Mouse (Mus musculus) thymus, postnatal 4 days (tissue): ENCODE measurements around the gene Cyfip2.
A peak's percentile ranks its signal among the peaks of the same experiment; 100 is the strongest.
"Not testable (repeated sequence)": the region's sequence is repeated elsewhere in the genome, so short reads cannot be mapped to it uniquely, and the experiment has no call there.

ENCODE experiments used
- DNase-seq: peaks from one replicate; pipeline ENCODE4 v3.0.0; 2021

The Cyfip2 gene

DNA sequence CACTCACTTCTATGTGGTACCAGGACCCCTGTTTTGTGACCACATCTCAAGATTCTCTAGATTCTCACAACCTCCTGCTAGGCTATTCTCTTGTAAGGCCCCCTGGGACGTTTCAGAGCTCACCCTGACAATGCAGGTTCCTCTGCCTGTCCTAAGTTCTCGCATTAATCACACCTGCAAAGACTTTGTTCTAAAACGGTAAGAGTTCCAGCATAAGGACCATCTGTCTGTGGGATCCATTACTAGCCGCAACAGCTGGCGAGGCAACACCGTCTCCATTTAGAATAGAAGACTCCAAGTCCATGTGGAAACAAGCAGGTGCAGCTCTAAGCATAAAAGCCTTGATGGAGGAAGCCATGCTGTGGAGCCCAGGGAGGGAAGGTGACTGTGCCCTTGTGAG lies 82.5 kb downstream of the Cyfip2 start:
- DNase-seq, result no peak

DNA sequence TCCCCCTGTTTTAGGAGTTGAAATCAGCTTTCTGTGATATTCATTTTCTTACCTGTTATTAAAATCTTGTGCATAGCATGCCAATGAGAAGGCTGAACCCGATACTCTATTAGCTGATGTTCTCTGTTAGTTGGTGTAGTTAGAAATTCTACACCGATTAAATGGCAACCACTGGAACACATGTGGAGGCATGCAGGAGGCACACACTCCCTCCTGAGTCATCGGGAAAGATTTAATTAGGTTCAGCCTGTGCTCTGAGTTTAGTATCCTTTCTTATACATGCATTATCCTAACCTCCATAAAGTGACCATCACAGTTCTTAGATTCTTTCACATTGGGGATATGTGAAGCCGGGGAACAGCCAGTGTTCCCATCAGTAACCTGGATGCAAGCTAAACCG lies 87.3 kb downstream of the Cyfip2 start:
- DNase-seq, result no peak

DNA sequence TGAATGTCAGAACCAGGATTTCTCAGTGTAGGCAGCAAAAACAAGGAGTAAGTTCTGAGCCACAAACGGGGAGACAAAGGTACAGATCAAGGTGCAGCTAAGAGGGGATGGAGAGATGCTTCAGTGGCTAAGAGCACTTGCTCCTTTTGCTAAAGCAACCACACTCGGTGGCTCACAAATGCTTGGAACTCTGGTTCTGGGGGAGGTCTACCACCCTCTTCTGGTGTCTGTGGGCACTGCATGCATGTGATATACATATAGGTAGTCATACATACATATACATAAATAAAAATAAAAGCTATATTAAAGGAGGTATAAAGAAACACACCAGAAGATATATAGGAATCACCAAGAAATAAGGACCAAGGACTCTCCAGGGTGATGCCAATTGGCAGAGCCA lies 89.1 kb downstream of the Cyfip2 start:
- peak; percentile 31 for DNase-seq

DNA sequence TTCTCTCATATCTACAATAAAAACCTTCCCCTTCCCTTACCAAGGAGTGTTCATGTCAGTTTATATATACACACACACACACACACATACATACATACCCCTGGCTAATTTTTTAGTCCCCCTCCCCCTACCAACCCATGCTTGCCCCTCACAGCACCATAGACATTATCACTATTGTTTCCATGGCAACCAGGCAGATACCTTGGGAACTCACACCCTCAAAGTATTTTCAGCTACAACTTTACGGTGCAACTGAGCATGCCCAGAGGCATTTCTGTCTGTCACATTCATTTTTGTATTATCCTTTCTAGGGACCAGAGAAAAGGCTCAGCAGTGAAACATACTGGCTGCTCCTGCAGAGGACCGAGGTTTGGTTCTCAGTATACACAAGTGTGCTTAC lies 92.4 kb downstream of the Cyfip2 start:
- DNase-seq, result no peak

DNA sequence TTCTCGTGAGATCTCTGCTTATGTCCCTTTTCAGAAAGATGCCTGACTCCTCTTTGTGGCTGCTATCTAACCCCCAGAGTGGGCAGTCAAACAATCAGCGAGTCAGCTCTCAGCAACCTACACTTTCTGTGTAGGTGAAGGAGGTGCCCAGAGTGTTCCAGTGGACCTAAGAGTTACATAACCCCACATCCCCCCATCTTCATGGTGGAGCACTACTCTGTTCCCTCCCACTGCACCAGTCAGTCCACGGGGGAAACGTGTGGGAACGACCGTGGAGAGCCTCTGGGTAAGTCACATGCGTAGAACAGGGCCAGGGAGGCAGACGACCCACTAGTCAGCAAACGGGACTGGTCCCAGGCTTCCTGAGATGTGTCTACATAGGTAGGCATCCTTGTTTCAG lies 93.3 kb downstream of the Cyfip2 start:
- DNase-seq, result no peak

DNA sequence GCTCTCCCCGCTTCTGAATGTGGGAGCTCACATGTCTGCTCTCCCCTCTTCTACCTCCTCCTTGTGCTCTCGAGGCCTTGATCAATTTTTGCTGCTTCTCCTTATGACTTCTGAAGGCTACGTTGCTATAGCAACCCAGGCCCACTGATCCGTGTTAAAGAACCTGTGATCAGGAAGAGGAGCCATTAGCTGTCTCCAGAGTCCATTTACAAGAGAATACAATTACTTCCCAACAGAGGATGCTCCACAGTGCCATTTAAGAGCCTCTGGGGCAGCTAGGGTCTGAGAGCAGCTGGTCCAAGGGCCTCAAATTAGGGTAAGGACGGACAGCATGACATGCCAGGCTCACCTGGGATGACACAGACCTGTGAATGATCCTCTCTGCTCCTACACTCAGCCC lies 94.1 kb downstream of the Cyfip2 start:
- no peak for DNase-seq

DNA sequence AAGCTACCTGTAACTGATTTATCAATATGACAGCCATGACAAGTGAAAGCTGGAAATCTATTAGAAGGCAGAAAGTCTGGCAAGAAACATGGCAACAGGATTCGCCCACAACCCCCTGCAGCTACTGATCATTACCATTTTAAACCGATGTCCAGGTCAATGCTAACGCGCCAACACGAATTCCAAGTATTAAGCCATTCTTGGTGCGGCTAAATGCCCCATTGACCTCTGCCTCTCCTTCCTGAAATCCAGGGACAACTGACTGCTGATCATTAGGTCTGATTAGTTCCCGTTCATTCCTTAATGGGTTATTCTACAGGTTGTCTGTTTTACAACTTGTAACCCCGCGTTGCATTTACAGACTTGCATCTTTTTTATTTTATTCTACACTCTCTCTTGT lies 95.0 kb downstream of the Cyfip2 start:
- no peak for DNase-seq

DNA sequence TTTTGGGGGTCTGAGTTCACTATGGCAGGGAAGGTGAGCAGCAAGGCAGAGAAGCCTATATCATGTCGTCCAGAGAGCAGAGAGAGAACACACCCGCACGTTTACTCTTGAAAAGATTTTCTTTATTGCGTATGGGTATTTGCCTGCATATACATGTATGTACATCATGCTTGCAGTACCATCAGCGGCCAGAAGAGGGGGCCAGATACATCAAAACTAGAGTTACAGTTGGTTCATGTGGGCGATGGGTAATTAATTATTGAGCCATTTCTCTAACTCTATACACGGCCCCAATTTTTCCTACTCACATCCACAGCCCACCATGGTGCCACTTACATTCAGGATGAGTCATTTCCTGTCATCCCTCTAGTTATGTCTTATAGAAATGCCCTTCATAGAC lies 96.0 kb downstream of the Cyfip2 start:
- peak; percentile 79 for DNase-seq

DNA sequence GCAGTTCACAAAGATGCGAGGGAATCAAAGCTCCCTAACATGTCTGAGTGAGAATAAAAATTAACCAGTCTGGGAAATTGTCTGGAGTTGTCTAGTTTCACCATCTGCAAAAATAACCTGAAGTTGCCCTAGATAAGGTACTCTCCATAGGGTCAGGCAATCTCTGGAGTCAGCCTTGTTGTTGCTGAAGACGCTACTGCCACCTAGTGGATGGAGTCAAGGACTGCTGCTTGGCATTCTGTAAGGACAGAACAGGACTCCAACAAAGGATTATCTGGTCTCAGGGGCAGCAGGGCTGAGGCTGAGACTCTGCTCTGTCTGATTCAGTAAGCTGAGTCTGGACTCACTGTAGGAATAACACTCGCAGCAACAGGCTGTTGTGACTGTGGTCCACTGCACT lies 97.3 kb downstream of the Cyfip2 start:
- peak; percentile 54 for DNase-seq

DNA sequence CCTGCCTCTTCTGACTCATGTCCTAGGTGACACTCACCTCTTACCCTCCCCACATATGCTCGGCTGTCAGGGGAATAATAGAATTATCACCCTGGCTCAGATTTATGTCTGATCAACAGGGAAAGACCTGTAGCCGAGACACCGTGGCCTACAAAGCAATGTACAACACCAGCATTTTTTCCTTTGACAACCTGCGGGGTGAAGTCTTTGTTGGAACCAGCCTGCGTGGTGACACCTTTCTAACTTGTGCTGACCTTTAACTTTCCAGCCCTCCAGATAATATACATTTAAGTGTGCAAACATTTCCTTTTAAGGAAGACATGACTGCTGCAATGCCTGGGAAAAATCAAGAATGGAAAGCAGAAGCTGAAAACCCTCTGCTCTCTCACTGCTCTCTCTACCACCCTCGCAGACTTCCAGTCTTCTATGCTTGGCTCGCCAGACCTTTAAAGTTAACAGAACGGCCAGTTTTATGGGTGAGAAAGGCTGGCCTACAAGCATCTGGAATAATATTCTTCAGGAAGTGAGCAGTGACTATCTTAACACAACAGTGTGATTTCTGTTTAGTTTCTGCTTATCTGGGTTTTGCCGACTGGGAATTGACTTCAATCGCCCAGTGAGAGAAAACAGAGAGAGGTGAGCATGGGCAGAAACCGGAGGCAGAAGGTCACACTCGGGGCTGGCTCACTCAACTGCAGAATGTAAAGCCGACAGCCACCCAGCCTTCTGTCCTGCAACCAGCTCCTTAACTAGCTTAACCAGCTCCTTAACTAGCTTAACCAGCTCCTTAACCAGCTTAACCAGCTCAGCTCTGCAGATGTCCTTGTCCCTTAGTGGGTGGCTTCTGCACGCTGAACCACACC lies 98.1 kb downstream of the Cyfip2 start:
- DNase-seq, result no peak

DNA sequence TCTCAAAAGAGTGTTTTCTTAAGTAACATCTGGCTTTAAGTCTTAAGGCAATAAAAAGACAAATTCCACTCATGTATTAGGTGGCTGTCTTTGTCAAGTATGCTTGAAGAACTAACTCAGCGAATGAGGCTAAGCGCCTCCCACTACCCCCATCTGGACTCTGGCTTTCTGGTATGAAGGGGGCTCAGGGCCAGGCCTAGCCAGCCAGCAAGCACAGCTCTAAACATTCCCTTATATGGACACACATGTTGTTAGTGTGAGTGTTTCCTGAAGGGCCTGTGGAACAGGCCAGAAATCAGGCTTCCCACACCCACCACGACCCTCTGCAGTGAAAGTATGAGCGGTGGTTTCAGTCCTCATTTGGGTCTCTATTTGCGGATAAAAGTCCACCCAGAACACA lies 98.8 kb downstream of the Cyfip2 start:
- DNase-seq, result no peak

DNA sequence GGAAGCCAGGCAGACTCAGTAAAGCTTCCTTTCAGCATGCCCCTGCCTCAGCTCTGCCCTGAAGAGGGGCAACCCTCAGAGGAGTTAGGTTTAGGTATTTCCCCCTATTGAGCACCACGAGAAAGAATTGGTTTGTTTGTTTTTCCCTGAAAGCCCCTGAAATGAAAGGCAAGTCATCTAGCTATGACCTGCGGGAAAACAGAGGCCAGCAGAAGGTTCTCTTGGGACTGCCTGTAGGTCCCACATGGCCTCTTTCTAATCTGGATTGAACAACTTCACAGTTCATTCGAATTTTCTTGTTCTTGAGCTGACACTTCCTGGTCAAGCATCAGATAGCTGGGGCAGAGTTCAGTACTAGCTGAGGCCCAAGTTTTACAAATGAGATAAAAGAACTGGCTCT lies 100.8 kb downstream of the Cyfip2 start:
- DNase-seq, result no peak

DNA sequence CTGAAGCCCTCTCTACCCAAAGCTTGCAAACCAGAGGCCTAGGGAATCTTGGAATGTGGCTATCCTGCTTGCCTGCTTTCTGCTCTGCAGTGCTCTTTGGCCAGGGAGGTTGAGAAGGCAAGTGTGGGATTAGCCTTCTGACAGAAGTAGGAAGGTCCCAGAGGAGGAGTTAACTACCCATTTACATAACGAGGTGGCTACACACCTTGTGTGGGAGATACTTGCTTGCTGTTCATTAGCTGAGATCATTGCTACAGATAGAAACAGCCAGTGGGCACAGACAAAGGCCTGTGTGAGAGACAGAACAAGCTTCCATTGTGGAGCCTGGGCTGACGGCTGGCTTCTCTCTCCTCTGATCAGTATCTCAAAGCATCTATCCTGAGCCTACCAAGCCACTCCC lies 102.8 kb downstream of the Cyfip2 start:
- DNase-seq, result no peak

DNA sequence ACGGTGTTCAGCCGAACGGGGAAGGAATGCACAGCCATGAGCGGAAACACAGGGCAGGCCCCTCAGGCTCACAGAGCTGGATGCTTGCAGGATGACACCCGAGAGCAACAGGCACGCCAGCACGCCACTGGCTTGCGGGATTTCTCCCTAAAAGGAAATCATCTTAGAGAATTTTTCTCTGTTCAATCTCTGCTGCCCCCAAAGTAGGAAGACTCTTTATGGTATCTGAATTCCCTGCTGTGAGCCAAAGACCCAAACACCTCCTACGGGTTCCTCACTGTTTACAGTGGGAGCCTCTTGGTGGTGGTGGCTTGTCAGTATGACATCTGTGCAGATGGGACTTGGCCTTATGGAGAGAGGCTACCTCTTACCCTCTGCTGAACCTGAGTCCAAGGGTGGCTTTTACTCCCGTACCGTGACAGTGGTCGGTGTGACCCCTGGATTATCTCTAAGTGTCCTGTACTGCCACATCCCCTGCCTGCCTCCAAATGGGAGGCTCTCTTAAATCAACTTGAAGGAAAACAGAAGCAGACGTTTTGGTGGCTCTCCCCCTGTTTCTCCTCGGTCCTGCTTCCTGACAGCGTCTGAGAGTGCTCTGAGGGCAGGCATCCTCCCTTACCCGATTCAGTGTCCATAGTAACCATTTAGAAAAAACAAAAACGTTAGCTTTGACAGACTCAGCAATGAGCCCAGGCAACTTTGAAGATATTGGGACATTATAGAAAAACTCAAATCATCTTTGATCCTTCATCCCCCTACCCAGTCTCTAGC lies 106.8 kb downstream of the Cyfip2 start:
- no peak for DNase-seq

DNA sequence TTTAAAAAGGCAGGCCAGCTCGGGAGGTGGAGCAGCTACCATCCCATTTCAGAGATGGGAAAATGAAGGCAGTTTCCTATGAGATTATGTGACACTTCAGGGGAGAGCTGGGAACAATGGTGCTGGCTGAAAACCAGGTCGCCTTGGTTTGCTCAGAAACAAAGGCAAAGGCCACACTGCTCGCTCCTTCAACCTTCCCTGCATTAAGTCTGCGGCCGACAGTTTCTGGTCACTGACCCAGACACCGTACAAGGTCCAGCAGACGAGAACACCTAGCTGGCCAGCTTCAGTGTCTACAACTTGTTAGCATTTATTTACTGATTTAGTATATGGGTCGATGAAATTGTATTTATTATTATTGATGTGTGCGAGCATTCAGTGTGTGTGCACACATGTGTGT lies 107.8 kb downstream of the Cyfip2 start:
- DNase-seq, result no peak

DNA sequence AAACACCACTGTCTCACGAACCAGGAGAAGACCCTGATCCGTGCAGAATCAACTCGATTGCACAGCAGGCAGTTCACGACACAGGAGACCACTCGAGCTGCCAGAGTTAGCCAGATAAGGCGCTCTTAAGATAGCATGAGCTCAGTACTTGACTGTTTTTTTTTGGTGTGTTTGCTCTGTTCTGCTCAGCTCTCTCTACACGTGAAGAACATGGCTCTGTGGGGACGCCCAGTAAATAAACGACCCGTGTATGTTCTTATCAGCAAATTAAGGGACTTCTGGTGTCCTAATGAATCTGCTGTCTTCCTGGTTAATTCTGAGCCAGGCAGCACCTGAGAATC lies 110.1 kb downstream of the Cyfip2 start:
- DNase-seq, result no peak

DNA sequence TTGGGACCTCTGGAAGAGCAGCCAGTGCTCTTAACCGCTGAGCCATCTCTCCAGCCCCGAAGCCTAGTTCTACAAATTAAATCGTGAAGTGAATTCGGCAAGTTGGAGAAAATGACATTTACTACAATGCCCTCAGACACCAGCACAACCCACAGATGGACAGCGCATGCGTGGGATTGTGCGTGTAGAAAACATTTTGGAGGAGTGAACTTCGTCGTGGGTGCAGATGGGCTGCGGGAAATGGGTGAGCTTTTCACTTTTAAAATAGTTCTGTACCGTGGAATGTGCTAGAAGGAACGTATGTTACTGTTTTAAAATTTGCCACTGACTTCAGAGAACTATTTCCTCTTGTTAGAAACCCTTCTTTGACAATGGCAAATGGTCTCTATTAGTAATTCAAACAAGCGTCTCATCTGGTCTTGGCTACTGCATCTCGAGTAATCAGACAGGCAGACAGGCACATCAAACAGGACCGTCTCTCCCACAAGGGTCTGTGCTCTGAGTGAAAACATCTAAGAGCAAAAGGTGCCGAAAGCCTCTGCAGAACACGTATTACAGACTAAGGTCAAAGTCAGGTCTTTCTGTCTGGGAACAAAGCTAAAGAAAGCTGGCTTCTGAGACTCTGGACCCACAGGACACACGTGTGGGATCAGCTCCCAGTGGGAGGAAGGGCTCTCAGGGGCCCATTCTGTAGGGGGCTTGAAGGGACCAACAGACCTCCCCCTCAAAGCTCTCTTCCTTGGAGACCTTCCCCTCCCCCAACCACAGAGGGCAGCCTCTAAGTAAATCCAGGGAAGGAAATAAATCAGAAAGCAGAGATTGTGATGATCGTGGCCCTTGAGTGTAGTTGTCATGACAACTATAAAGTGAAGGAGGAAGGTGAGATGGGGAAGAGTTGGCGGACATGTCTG lies 110.8 kb downstream of the Cyfip2 start:
- no peak for DNase-seq

DNA sequence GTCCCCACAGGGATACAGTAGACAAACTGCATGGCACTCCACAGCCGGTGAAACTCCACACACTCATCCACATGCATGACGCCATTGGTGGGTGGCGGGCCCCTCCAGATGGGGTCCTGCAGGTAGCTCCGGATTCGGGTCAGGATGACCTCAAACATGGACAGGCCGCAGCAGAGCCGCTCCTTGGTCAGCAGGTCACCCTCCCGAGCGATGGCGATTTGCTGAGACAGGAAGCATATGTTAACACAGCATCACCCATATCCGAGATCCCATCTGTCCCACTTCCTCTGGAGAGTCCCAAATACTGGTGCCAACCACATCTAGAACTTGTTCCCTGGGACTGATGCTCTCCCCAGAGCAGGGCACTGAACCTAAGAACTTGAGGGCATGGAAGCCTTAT lies 112.0 kb downstream of the Cyfip2 start:
- DNase-seq, result no peak

DNA sequence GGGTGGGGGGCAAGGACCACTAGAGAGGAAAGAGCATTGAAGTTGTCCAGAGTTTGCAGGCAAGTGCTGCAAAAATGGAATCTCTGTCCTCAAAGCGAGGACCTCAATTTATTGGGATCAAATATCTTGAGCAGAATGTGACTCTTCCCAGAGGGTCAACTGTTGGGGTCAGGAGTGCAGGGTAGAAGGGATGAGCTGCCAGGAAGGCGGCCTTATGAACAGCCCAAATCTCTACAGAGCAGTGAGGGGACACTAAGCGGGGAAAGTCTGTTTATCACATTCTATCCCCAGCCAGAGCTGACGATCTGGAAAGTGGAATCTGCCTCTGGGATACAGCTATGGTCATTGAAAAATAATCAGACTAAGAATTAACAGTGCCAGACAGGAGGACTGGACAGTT lies 118.5 kb downstream of the Cyfip2 start:
- no peak for DNase-seq

DNA sequence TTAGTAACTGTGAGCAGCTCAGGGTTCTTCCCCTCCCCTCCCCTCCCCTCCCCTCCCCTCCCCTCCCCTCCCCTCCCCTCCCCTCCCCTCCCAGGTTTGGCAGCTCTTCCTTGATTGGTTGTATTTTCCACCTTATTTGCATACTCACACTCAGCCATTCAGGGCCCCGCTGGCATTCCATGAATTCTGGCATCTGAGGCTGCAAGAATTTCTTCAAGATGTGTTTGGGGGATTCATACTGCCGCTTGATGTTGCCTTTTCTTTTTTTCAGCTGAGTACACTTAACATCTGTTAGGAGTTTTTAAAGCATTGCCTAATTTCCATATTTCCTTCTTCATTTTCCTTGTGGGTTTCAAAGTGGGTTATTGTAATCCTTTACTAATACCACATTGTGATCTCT lies 124.4 kb downstream of the Cyfip2 start:
- DNase-seq, result no peak

DNA sequence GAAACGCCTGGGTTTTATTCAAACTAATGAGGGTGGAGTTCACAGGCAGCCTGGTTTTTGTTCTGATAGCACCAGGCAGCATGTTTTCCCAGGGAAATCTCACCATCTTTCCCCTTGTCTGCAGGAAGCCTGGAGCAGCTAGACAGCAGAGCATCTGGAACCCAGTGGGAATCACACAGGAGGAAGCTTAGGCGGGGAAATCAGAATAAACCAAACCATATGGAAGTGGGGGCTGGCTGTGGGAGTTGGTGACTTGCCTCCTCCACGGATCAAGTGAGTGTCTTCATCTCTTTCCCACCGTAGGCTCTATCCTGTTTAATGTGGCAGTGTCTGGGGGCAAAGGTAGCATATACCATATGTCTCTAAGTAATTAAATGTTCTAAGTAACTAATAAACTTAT lies 127.2 kb downstream of the Cyfip2 start:
- DNase-seq, result no peak

DNA sequence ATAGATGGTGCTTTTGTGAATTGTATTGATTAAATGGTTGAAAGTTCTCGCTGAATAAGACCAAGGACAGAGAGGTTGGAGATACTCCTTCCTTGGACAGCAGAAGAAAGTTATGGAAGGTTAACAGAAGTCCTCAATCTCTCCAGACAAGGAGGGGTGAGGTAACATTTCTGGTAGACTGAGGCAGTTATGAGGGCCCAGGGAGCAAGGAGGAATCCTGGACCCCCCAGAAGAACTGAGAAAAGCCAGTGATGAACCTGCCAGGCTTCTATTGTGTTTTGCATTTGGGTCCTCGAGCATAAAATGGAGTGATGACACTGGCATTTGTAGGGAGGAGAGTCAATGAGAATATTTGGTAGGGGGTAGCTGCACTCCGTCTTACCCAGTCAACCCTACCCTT lies 127.7 kb downstream of the Cyfip2 start:
- DNase-seq, result no peak

DNA sequence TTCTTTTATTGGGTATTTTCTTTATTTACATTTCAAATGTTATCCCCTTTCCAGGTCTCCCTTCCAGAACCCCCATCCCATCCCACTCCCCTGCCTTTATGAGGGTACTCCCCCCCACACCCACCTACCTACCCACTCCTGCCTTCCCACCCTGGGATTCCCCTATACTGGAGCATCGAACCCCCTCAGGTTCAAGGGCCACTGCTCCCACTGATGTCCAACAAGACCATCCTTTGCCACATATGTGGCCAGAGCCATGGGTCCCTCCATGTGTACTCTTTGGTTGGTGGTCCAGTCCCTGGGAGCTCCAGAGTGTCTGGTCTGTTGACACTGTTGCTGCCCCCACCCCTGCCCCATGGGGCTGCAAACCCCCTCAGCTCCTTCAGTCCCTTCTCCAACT lies 130.6 kb downstream of the Cyfip2 start:
- not testable (repeated sequence) for DNase-seq
